Mouse (Mus musculus) testis, adult 2 months (tissue): Measurements from ENCODE around the gene Nedd9. TPM values are rescaled to one million over a fixed set of nuclear protein-coding genes. Genes with fewer than 3 reads are reported as not detected.

ENCODE experiments used
- H3K27ac ChIP-seq: fragments of 200-500 bp; 2 replicates; pipeline ENCODE4 v1.5.1; 2012; ENCODE audit warnings: low read depth, low read length; ENCODE audit not compliant: control insufficient read depth, insufficient read depth
- H3K27me3 ChIP-seq: fragments of 200-500 bp; 2 replicates; pipeline ENCODE4 v1.6.1; 2012; ENCODE audit warnings: mild to moderate bottlenecking, low read length, moderate library complexity; ENCODE audit not compliant: control insufficient read depth, insufficient read depth
- H3K36me3 ChIP-seq: fragments of 200-500 bp; 2 replicates; pipeline ENCODE4 v1.6.1; 2012; ENCODE audit warnings: mild to moderate bottlenecking, low read length; ENCODE audit not compliant: control insufficient read depth, insufficient read depth
- H3K4me1 ChIP-seq: fragments of 200-500 bp; 2 replicates; pipeline ENCODE4 v1.6.1; 2012; ENCODE audit warnings: low read length; ENCODE audit not compliant: control insufficient read depth, insufficient read depth
- H3K4me3 ChIP-seq: fragments of 200-500 bp; 2 replicates; pipeline ENCODE4 v1.5.1; 2012; ENCODE audit warnings: low read depth, mild to moderate bottlenecking, low read length, moderate library complexity, mixed read lengths; ENCODE audit not compliant: control insufficient read depth
- CTCF ChIP-seq: fragments of 200-500 bp; IDR thresholded peaks from 2 replicates; pipeline ENCODE4 v1.5.1; 2012; ENCODE audit warnings: low read depth, mild to moderate bottlenecking, inconsistent platforms, low read length, moderate library complexity; ENCODE audit not compliant: control insufficient read depth, insufficient read depth, insufficient replicate concordance
- POLR2A ChIP-seq: fragments of 200-500 bp; IDR thresholded peaks from 2 replicates; pipeline ENCODE4 v1.6.1; 2012; ENCODE audit warnings: low read depth, mild to moderate bottlenecking, inconsistent platforms, low read length, moderate library complexity; ENCODE audit not compliant: control insufficient read depth
- polyA plus RNA-seq: library from polyadenylated mRNA; depleted of rRNA; stranded (reverse); fragments of >200 nt; gene quantifications from 2 replicates; pipeline ENCODE4 v1.2.3, GENCODE M21; 2012

The Nedd9 gene
- polyA plus RNA-seq, 1 experiment, result 3.0 TPM

DNA sequence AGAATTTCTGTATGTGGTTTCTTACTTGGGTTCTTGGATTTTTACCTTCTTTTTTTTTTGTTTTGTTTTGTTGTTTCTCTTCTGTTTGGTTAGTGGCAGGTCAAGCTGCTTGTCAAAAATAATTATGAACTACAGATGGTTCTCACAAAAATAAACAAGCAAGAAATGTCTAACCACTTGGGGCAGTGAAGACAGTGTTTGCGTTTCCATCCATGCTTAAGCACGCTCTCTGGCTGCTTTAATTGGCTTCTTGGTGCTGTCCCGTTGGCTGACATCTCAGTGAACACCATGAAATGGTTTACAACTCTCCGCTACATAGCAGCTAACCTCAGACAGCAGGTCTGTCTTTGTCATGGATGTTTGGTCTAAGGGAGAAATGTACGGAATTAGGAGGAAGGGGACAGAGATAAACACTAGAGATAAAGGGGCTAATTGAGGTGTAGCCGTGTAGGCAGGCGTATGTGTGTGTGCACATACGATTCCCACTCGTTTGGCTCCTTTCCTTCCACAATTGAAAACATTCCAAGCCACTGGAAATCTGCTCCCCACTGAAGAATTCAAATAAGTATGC lies 2.6 kb upstream of the Nedd9 start:
- Histone ChIP-seq H3K36me3 (no peaks in the 10 kb centered on the region), H3K4me3 (no peak overlapping the region), H3K4me1 (no peaks in the 10 kb centered on the region), H3K27me3 (no peaks in the 10 kb centered on the region), H3K27ac (no peak overlapping the region)
- TF ChIP-seq CTCF (no peak), POLR2A (no peak)

GRCm38 (mm10) chr13:41487409-41487743 lies 214 bp upstream of the Nedd9 start:
- H3K27ac ChIP-seq, result no peak overlapping the region
- no peak overlapping the region for H3K4me3 ChIP-seq
- no peak for TF ChIP-seq CTCF
- no peak for TF ChIP-seq POLR2A
- H3K36me3 ChIP-seq, result no peaks in the 10 kb centered on the region
- H3K4me1 ChIP-seq, result no peaks in the 10 kb centered on the region
- no peaks in the 10 kb centered on the region for H3K27me3 ChIP-seq

GRCm38 (mm10) chr13:41483966-41484365 lies 3.2 kb downstream of the Nedd9 start:
- no peaks in the 10 kb centered on the region; the same call in 1 of the 2 replicates for H3K4me1 ChIP-seq
- H3K36me3 ChIP-seq, result no peaks in the 10 kb centered on the region
- H3K27ac ChIP-seq, result no peak overlapping the region
- H3K4me3 ChIP-seq, result no peak overlapping the region
- TF ChIP-seq CTCF, result no peak
- TF ChIP-seq POLR2A, result no peak
- no peaks in the 10 kb centered on the region for H3K27me3 ChIP-seq

GRCm38 (mm10) chr13:41482408-41483011 lies 4.7 kb downstream of the Nedd9 start:
- no peak for TF ChIP-seq POLR2A
- TF ChIP-seq CTCF, result no peak
- Histone ChIP-seq H3K27ac (no peak overlapping the region), H3K36me3 (no peaks in the 10 kb centered on the region), H3K4me3 (no peak overlapping the region), H3K4me1 (no peaks in the 10 kb centered on the region; the same call in 1 of the 2 replicates), H3K27me3 (no peaks in the 10 kb centered on the region)

DNA sequence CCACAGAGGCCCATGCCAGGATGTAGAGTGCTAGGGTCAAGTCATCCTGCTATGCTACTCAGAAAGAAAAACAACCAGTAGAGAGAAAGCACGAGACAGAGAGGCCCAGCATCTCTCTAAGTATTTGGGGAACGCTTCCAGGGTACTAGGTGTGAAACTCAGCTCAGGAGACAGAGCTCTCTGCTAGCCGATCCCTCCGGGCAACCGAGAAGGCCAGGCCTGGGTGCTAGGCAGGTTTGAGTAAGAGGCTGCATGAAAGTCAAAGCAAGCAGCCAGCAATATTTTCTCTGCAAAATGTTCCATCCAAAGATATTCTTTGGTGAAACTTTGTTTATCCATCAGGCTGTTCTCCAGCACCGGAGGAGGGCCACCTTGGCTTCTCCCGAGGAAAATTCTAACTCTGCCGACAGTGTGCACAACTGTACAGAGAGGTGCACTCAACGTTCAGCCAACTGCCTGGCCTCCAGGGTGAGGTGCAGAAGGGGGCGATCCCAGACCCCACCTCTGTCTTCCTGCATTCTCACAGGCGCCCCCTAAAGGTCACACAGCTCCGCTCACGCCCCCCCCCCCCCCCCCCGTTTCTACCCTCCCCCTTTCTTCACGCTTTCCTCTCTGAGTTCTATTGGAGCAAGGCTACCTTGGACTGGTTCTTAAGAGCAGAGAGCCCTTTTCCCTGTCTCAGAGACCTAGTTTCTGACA lies 7.3 kb downstream of the Nedd9 start:
- no peak overlapping the region for H3K4me3 ChIP-seq
- H3K27ac ChIP-seq, result no peak overlapping the region
- H3K27me3 ChIP-seq, result no peaks in the 10 kb centered on the region
- no peak for TF ChIP-seq CTCF
- no peak for TF ChIP-seq POLR2A
- H3K4me1 ChIP-seq, result no peaks in the 10 kb centered on the region; the same call in 1 of the 2 replicates
- no peaks in the 10 kb centered on the region for H3K36me3 ChIP-seq

DNA sequence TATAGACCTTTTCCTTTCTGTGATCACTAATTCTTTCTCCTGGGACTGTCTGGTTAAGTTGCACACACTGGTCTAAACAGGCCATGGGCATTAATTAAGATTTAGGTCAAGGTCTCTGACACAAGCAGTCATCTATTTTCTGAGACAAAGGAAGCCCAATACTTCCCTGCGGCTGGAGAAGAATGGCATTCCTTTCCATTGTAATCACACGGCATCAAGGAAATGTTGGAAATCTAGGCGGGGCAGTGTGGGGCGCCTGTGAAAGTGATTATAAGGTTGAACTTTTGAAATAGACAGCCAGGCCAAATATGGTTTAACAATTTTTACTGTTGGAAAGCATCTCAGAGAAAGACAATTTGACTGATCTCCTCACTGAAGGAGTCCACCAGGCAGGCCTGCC lies 10.9 kb downstream of the Nedd9 start:
- TF ChIP-seq CTCF, result no peak
- TF ChIP-seq POLR2A, result no peak

DNA sequence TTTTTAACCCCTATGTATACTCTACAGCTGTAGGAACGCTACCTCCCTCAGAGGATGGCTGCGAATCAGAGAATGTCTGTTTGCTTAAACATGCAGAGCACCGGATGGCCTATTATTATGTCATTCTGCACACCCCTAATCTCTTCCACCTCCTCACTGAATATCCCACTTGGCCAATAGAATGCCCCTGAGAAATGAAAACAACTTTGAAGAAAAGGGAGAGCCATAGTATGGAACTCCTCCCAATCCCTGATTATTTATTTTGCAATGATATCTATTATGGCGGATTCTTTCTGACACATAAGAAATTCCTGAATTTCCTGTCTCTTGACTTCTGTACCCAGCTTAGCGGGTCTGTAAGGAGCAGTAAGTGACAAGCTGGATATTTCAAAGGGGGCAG lies 12.8 kb downstream of the Nedd9 start:
- H3K27ac ChIP-seq, result no peak overlapping the region
- H3K4me1 ChIP-seq, result no peaks in the 10 kb centered on the region
- H3K27me3 ChIP-seq, result no peaks in the 10 kb centered on the region
- no peak for TF ChIP-seq CTCF
- no peak for TF ChIP-seq POLR2A
- H3K4me3 ChIP-seq, result no peak overlapping the region
- H3K36me3 ChIP-seq, result no peaks in the 10 kb centered on the region

More for the DNA sequence above, 10.9 kb downstream of the Nedd9 start:
- H3K4me3 ChIP-seq, result no peak overlapping the region
- no peaks in the 10 kb centered on the region for H3K27me3 ChIP-seq
- no peaks in the 10 kb centered on the region; the same call in 1 of the 2 replicates for H3K4me1 ChIP-seq
- H3K27ac ChIP-seq, result no peak overlapping the region
- H3K36me3 ChIP-seq, result no peaks in the 10 kb centered on the region
